Mouse (Mus musculus): Measurements from ENCODE around the gene Zfp982.
"Not testable (repeated sequence)": the region's sequence is repeated elsewhere in the genome, so short reads cannot be mapped to it uniquely, and the experiment has no call there.

The Zfp982 gene

DNA sequence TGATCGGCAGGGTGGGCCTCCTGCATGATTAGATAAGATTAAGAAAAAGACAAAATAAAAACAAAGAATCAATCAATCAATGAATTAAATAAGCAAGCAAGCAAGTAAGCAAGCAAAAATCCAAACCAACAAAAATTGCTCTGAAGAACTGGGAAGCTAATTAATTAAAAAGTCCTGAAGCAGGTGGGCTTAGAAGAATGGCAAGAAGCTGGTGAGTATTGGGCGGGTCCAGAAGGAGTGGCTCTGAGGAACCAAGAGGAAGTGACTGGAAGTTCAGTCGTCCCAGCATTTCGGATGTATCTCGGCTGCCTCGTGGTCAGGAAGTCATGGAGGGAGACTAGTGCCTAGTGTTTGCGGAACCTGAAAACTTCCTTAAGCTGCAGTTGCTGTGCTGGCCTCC lies at the start of gene Zfp982:
TSS of gene Zfp982 (plus strand) at position 301 of the 400 bp plus-strand sequence.
- DNase-seq (ENCODE audit: low spot score) = not testable (repeated sequence)

DNA sequence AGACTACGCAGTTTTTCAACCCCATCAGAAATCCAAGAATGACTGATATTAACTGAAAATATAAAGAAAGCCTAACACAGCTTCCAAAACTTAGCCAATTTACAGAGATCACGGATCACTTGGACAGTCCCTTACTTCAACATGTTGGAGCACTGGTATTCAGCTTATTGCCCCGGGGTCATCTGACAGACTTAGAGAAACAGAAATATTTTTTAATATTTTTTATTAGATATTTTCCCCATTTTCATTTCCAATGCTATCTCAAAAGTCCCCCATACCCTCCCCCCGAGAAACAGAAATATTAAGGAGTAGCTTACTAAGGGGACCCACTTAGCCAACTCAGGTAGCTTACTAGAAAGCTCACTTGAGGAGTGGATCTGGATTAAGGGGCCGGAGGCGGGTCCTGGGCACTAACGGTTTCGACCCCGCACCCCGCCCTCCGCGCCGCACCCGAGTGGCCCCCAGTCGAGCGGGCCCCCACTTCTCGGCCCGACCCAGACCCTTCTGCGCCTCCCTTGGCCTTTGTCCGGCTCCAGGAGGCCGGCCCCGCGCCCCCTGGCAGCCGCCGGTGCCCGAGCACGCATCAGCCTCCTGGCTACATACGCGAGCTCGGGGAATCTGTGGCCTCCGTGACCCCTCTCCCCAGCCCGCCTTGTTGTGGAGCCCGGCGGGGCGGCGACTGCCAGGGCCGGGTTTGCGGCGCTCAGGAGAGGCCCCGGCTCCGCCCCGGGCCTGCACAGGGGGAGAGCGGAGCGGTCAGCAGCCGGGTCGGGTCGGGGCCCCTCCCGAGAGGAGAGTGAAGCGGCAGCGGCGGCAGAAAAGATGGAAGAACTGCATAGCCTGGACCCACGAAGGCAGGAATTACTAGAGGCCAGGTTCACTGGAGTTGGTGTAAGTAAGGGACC lies 49.3 kb upstream of the Zfp982 start:
- not testable (repeated sequence) for DNase-seq (ENCODE audit: low spot score)

DNA sequence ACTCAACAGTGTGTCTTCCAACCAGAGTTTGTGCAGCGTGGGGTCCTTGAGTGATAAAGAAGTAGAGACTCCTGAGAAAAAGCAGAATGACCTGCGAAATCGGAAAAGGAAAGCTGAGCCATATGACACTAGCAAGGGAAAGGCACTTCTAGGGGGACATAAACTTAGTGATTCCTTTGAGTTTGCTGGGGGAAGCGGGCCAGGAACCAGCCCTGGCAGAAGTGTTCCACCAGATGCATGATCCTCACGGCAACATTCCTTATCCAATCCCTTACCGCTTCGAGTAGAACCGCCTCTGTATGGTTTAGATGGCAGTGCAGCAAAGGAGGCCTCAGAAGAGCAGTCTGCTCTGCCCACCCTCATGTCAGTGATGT lies 48.7 kb upstream of the Zfp982 start:
- not testable (repeated sequence) for DNase-seq (ENCODE audit: low spot score)

DNA sequence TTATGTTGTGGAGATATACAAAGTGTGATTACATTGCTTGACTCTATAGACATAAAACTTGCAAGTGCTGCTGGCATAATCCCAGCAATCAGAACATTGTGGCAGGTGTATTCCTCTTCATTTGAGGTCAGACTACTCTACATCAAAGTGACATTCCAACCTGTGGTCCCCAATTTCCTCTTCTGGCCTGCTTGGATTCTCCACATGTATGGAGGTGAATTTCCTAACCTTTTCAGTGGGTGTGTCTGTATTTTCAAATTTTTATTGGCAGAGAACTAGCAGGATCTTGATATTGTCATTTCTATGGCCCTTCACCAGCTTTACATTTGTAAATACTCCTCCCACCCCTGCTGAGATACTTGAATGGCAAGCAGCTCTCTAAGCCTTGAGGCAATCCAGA lies 46.8 kb upstream of the Zfp982 start:
- not testable (repeated sequence) for DNase-seq (ENCODE audit: low spot score)

DNA sequence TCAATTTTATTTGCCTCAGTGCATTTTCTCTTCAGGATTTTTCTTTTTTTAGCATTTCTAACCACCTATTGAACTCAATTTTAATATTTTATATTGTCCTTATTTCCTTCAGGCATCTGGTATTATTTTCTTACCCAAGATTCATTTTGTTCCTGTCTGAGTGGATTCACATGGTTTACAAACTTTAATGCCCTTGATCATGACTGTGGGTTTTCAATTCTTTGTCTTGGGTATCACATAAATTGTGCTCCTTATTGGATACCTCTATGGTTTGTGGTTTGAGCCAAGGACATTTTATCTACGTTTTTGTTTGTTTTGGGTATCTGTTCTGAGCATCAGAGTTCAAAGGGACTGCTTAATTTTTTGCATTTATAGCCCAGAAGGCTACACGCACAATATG lies 43.9 kb upstream of the Zfp982 start:
- no peak for DNase-seq (ENCODE audit: low spot score)

DNA sequence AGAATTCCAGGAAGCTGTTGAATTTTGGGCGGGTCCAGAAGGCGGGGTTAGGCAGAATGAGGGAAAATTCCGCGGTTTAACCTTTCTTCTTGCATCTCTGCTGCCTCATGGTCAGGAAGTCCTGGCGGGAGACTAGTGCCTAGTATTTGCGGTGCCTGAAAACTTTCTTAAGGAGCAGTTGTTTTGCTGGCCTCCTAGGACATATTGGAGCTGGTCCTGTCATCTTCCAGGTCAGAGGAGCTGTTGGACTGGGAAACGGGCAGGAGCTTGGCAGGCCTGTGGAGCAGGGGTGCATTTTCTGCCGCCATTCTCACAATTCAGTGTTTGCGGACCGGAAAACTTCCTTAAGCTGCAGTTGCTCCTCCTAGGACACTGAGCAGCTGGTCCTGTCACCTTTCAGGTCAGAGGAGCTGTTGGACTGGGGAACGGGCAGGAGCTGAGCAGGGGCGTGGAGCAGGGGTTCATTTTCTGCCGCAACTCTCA lies 43.1 kb upstream of the Zfp982 start:
- DNase-seq (ENCODE audit: low spot score) = no peak

DNA sequence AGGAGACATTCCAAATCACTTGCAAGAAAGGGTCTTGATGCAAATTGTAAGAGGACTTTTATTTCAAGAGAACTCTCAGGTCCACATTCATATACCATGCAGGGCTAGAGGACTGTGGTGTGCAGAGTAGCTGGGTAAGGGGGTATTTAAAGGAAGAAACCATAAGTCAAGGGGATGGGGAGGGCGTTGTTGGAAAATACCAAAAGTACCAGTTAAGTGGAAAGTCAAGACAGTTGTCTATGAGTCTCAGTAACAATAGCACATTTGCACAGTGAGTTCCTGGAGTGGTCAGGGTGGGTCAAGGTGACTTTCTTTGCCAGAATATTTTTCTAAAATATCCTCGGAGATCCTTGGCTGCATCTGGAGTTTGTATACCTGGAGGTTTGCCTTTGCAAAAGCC lies 42.2 kb upstream of the Zfp982 start:
- DNase-seq (ENCODE audit: low spot score) = not testable (repeated sequence)

DNA sequence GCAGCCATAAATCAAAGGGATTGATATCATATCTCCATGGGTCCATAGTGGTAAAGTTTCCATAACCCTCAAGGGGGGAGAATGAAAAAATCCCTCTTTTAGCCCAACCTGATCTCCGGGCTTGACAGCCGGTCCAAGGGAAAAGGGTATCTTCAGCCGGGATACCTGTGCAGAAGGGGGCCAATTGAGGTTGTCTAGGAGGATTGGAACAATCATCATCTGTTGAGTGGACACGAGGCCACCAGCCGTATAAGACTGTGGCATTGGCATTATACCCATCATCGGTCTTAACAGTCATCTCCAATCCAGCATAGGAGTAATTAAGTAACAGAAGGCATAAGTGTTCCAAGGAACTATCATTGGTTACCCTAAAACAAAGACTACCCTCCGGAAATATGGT lies 25.0 kb upstream of the Zfp982 start:
- not testable (repeated sequence) for DNase-seq (ENCODE audit: low spot score)

DNA sequence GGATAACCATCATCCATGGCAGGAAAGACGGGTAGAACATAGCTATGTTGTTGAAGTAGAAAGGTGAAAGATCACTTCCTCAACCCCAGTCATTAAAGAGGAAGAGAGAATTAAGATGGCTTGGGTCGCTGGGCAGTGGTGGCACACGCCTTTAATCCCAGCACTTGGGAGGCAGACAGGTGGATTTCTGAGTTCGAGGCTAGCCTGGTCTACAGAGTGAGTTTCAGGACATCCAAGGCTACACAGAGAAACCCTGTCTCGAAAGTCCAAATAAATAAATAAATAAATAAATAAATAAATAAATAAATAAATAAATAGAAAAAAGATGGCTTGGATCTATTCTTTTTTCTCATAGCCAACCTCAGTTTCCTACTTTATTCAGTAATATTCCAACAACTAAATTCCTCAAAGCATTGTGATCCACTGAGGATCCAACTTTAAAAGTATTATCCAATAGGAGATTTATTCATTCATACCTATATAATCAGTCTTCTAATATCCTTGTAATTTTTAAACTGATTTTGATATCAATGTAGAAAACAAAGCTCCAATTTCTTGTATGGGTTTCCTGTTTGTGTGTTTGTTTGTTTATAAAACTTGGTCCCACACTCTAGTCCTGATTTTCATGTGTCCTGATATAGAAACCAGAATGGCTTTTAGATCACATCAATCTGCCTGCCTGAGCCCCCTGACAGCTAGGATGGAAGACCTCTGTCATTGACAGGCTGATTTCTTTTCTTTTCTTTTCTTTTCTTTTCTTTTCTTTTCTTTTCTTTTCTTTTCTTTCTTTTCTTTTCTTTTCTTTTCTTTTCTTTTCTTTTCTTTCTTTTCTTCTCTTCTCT lies 6.8 kb downstream of the Zfp982 start:
- not testable (repeated sequence) for DNase-seq (ENCODE audit: low spot score)

DNA sequence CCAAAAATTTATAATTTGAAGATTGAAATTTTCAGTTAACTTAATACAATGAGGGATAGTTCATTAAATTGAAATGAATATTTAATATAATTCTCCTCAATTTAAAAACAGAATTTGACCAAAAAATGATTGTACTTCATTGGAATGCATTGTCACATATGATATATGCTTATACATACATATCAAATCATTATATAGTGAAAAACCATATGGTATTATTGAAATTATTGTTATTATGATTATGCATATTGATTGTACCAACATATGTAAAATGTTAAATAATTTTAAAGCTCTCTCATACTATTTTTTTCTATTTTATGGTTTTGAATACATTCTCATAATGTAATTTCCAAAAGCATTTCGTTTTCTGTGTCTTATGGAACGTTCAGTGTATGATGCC lies 17.0 kb downstream of the Zfp982 start:
- no peak for DNase-seq (ENCODE audit: low spot score)

DNA sequence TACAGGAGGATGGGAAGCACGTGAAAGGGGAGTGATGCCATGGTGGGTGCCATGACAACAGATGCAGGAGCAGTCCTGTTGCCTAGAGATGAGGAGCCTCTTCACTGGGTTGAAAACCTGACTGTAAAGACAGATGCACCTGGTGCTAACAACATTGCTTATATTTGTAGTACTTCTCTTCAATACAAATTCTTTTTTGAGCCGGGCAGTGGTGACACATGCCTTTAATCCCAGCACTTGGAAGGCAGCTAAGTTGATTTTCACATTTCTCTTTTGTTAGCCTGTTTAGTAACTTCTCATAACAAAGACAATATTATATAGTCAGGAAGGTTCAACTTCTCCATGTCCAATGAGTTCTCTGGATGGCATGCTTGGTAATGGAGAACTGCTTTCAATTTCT lies 26.8 kb downstream of the Zfp982 start:
- no peak for DNase-seq (ENCODE audit: low spot score)

DNA sequence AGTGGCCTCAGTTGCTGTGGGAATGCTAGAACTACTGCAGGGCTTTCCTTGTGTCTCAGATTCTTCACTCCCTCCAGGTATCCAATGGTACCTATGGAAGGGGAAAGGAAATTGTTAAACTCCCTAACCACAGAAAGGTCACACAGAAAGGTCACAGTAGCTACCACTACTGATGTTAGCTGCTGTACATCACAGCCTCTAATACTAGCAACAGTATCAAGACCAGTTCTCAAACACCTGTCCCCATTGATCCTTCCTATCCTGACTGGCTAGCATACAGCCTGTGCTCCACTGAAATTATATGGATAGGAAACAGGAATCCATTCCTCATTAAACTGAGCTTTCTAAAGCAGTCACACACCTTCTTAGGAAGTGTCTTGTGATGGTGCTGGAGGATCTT lies 27.9 kb downstream of the Zfp982 start:
- DNase-seq (ENCODE audit: low spot score) = no peak

DNA sequence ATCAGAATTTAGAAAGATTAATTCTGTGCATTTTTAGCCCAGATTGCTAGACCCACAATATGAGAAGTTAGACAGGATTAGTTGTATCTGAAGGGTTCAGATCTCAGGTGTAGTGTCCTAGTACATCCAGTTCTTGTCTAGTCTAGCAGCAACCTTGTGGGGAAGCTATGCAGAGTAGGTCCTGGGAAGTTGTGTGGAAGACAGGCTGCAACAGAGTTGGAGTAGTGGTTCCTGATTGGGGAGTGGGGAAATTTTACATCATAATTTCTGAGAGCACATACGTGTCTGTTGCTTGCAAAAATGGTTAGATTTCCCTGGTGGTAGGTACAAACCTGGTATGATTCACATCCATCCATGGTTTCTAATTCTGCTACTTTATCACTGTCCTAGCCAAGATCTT lies 32.9 kb downstream of the Zfp982 start:
- DNase-seq (ENCODE audit: low spot score) = no peak

DNA sequence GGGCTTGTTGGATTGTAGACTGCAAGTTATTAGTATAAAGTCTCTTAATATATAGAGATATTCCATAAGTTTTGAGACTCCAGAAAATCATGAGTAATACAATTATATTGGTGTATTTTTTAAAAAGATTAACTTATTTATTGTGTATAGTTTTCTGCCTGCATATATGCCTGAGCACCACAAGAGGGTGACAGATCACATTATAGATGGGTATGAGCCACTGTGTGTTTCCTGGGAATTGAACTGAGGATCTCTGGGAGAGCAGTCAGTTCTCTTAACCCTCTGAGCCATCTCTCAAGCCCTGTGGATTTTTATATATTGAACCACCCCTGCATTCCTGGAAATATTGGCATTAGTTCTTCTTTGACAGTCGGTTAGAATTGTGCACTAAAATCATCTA lies 38.1 kb downstream of the Zfp982 start:
- no peak for DNase-seq (ENCODE audit: low spot score)

DNA sequence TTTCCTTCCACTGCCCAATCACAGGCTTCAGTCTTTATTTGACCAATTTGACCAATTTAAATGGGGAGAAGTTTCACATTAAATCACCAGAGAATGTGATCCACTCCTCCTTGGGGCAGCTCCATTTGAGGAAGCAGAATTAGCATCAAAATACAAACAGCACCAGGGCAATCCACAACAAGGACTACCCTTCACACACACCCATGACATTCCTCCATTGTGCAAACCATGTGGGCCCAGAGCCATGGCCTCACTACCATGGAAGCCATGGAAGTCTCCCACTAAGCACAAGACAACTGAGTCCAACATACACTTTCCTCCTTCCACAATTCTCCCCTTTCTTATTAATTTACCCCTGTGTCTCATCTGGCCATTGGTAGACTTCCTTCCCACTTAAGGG lies 43.7 kb downstream of the Zfp982 start:
- not testable (repeated sequence) for DNase-seq (ENCODE audit: low spot score)

DNA sequence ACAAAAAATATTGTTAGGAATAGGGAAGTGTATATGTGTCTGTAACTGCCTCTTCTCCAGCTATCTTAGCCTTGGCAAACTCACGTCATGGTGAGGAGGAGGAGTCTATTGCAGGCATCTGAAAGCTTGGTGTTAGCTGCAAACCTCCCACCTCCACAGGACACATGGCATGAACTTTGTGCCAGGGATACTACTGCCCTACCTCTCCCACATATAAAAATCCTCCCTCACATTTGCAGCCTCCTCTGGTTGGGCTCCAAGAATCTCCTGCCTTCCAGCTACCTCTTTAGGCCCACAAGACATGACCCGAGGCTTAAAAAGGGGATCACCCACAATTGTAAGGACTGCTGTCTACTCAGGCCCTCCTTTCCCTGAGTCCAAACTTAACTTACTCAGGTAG lies 45.5 kb downstream of the Zfp982 start:
- DNase-seq (ENCODE audit: low spot score) = no peak

DNA sequence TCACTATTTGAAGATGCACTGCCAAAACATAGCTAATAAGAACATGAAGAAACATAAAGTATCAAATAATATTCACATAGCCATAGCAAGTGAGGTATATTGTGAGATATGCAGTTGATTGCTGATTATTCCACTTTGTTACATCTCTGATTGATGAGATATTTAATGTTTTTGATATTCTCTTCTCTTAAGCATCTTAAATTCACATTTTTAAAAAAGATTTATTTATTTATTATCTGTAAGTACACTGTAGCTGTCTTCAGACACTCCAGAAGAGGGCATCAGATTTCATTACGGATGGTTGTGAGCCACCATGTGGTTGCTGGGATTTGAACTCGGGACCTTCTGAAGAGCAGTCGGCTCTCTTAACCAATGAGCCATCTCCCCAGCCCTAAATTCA lies 47.7 kb downstream of the Zfp982 start, which contains the start of gene Gm16503:
TSS of gene Gm16503 (plus strand) at position 301 of the 400 bp plus-strand sequence.
- not testable (repeated sequence) for DNase-seq (ENCODE audit: low spot score)

DNA sequence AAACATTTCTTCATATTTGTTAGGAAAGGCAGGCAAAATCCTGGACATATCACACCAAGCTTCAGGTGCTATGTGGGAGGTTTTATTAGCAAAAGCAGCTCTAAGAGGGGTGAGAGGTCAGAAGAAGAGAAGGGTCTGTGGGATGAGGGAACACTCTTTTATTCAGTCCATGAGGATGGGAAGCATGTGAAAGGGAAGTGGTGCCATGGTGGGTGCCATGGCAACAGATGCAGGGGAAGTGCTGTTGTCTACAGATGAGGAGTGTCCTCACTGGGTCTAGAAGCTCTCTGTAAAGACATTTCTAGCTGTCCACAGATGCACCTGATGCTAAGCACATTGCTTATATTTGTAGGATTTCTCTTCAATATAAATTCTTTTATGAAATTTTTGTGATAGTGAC lies 48.9 kb downstream of the Zfp982 start:
- DNase-seq (ENCODE audit: low spot score) = no peak

DNA sequence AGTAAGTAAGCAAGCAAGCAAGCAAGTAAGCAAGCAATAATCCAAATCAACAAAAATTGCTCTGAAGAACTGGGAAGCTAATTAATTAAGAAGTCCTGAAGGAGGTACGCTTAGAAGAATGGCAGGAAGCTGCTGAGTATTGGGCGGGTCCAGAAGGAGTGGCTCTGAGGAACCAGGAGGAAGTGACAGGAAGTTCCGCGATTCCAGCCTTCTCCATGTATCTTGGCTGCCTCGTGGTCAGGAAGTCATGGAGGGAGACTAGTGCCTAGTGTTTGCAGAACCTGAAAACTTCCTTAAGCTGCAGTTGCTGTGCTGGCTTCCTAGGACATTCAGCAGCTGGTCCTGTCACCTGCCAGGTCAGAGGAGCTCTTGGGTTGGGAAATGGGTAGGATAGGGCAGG lies 60.9 kb downstream of the Zfp982 start, which contains the start of gene Zfp985:
TSS of gene Zfp985 (plus strand) at position 207 of the 400 bp plus-strand sequence.
- DNase-seq (ENCODE audit: low spot score) = not testable (repeated sequence)

DNA sequence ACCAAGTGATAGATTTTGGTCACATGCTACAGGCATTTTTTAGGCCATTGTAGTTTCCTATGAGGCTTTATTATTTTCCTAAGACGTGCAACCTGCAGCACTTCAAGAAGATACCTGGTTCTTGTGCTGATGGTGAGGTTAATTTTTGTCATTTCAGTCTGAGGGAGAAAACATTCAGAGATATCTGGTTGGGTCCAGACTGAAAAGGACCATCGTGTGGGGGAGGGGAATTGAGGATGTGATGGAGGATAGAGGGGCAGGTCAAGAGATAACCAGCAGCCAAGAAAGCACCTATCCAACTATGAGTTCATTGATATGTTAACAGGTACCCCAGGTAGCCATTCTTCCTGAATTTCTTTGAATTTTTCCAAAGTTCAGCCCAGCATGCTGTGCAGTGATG lies 62.1 kb downstream of the Zfp982 start:
- not testable (repeated sequence) for DNase-seq (ENCODE audit: low spot score)

DNA sequence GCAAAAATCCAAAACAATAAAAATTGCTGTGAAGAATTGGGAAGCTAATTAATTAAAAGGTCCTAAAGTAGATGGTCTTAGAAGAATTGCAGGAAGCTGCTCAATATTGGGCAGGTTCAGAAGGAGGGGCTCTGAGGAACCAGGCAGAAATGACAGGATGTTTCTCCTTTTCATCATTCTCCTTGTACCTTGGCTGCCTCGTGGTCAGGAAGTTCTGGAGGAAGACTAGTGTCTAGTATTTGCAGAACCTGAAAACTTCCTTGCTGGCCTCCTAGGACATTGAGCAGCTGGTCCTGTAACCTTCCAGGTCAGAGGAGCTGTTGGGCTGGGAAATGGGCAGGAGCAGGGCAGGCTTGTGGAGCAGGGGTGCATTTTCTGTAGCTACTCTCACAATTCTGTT lies 64.7 kb downstream of the Zfp982 start:
- DNase-seq (ENCODE audit: low spot score) = not testable (repeated sequence)

DNA sequence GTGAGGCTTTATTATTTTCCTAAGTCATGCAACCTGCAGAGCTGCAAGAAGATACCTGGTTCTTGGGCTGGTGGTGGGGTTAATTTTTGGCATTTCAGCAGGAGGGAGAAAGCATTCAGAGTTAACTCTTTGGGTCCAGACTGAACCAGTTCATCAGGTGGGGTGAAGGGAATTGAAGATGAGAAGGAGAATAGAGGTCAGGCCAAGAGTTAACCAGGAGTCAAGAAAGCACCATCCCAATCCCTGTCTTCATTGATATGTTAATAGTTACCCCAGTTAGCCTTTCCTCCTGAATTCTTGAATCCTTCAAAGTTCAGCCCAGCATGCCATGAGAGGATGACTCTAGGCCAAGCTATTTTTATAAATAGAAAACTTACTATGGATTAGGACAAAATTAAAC lies 65.8 kb downstream of the Zfp982 start:
- not testable (repeated sequence) for DNase-seq (ENCODE audit: low spot score)

DNA sequence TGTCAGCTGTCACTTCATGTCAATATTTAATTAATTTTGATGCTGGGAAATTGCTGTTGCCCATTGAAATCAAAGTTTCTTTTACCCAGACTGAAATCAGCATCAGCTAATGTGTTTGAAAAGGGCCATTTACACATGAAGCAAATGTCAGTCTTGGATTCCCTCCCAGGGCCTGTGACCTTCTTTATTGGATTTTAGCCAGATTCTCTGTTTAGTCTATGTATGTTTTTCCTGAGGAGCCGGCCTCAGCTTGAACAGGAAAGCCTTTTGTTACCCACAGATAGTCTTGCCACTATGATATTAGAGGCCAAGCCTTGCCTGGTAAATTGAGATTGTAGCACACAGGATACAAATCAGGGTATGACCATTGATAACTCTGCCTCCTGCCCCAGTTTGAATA lies 66.9 kb downstream of the Zfp982 start:
- DNase-seq (ENCODE audit: low spot score) = not testable (repeated sequence)

All from T-cell, adult 2 months (primary cell).